Mouse (Mus musculus) forebrain, postnatal 0 days (tissue): ENCODE measurements around the gene A4galt. TPM values are rescaled to one million over a fixed set of nuclear protein-coding genes. Genes with fewer than 3 reads are reported as not detected.

ENCODE experiments used
- ATAC-seq: fragments of 200-750 bp; cut with Nextera tagmentation; 2 replicates; pipeline ENCODE4 v1.8.0; 2017; ENCODE audit warnings: mild to moderate bottlenecking, moderate library complexity
- DNase-seq: peaks from one replicate; pipeline ENCODE4 v3.0.0-alpha.2; 2015
- H3K27ac ChIP-seq: fragments of 300-500 bp; sonication (generic); 2 replicates; pipeline ENCODE4 v1.5.1; 2014; ENCODE audit warnings: low read depth, mild to moderate bottlenecking, antibody characterized with exemption, low read length, moderate library complexity, mixed read lengths
- H3K27me3 ChIP-seq: fragments of 300-500 bp; sonication (generic); 2 replicates; pipeline ENCODE4 v1.6.1; 2014; ENCODE audit warnings: mild to moderate bottlenecking, low read length, mixed read lengths; ENCODE audit not compliant: insufficient read depth
- H3K36me3 ChIP-seq: fragments of 300-500 bp; sonication (generic); 2 replicates; pipeline ENCODE4 v1.6.1; 2014; ENCODE audit warnings: mild to moderate bottlenecking, moderate library complexity; ENCODE audit not compliant: insufficient read depth
- H3K4me1 ChIP-seq: fragments of 300-500 bp; sonication (generic); 2 replicates; pipeline ENCODE4 v1.6.1; 2014; ENCODE audit warnings: antibody characterized with exemption; ENCODE audit not compliant: insufficient read depth
- H3K4me2 ChIP-seq: fragments of 300-500 bp; sonication (generic); 2 replicates; pipeline ENCODE4 v1.6.1; 2014; ENCODE audit warnings: low read depth, mild to moderate bottlenecking, moderate library complexity
- H3K4me3 ChIP-seq: fragments of 300-500 bp; sonication (generic); 2 replicates; pipeline ENCODE4 v1.5.1; 2014; ENCODE audit warnings: low read depth, low read length, mixed read lengths
- H3K9ac ChIP-seq: fragments of 300-500 bp; sonication (generic); 2 replicates; pipeline ENCODE4 v1.6.1; 2014; ENCODE audit warnings: mild to moderate bottlenecking
- H3K9me3 ChIP-seq: fragments of 300-500 bp; sonication (generic); 2 replicates; pipeline ENCODE4 v1.6.1; 2016; ENCODE audit warnings: low read length
- CTCF ChIP-seq: sonication (generic); IDR thresholded peaks from 2 replicates; pipeline ENCODE4 v1.5.1; 2016; ENCODE audit warnings: antibody characterized with exemption, control low read depth, low read depth
- WGBS: fragments of 180-500 bp; shearing (Covaris S2); extraction: QIAGEN DNeasy Blood & Tissue Kit; methylation state at CpG from one replicate; pipeline ENCODE4 v1.1.7; 2014; 5-methylcytosine and 5-hydroxymethylcytosine counted together
- polyA plus RNA-seq: library from polyadenylated mRNA; unstranded; fragments of >200 nt; fragmentation: Nextera tagmentation; extraction: Ambion mirVana; gene quantifications from 2 replicates; pipeline ENCODE4 v1.2.1, GENCODE M21; 2015
- total RNA-seq: library from RNA; depleted of rRNA; stranded (reverse); fragments of >200 nt; gene quantifications from 2 replicates; pipeline ENCODE4 v1.2.3, GENCODE M21; 2014

A4galt gene
- total and polyA plus RNA-seq, 2 experiments from 2014 or later, result 4.9 to 11.6 TPM

DNA sequence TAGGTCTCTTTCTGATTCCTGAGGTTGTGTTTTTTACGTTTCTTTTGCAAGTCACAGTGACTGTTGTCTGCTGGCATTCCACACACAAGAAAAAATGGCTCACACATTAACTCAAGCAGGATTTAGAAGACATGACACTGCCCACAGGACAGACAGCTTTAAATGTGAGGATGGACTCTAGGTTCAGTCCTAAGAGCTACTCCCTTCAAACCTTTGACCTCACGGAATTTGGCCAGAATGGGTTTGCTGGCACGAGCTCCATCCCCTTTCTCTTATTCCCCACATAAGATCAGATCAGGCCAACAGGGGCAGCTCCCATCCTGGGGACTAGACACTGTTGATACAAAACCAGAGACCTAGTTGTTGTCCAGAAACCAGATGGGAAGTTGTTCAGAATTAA, 10.1 kb downstream of the A4galt start:
- ATAC-seq, result no peak
- no peaks in the 10 kb centered on the region for H3K4me1 ChIP-seq
- H3K27me3 ChIP-seq, result no peaks in the 10 kb centered on the region
- no peak overlapping the region for H3K27ac ChIP-seq
- no peaks in the 10 kb centered on the region for H3K36me3 ChIP-seq
- WGBS, result 79% methylated on average over 3 of the region's 3 CpGs
- TF ChIP-seq CTCF, result no peak
- no peak overlapping the region for H3K4me3 ChIP-seq
- H3K4me2 ChIP-seq, result no peak overlapping the region
- H3K9ac ChIP-seq, result no peak overlapping the region
- no peaks in the 10 kb centered on the region for H3K9me3 ChIP-seq
- DNase-seq, result no peak

DNA sequence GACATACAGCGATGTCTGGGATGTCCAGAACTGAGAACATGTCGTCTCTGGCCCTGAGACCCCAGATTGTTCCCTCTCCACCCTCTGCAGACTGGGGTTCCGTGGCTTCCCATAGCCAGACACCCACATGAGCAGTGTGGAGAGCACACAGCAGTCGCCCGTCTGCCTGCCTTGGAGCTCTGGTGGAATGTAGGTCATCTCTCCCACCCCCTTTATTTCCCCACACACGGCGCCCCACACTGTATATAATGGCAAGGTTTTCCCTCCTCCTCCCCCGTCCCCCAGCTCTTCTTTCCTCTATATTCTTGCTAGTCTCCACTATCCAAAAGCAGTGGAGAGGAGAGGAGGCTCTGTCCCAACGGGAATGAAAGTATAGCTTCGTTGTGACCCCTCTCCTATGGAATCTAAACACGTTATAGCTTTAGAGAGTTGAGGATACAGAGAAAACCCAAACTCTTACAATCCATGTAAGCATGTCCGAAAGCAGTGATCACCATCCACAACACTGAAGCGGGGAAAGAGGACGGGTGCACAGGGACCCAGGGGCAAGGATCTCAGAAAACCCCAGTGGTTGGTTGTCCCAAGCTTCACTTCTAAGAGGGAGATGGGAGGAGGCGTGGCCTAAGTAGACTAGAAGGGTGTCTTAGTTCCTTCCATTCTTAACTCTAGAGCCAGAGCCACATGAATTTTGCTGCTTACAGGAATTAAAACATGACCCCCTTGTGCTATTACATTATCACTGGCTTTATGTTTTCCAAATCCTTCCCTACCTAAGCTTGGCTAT, 13.9 kb downstream of the A4galt start:
- no peak for TF ChIP-seq CTCF
- no peak for ATAC-seq
- Histone ChIP-seq H3K36me3 (no peaks in the 10 kb centered on the region), H3K9me3 (no peaks in the 10 kb centered on the region), H3K4me3 (no peak overlapping the region), H3K4me1 (no peaks in the 10 kb centered on the region), H3K4me2 (no peak overlapping the region), H3K27ac (no peak overlapping the region), H3K27me3 (no peaks in the 10 kb centered on the region), H3K9ac (no peak overlapping the region)
- DNase-seq, result no peak
- WGBS, result 66% methylated on average over 15 of the region's 15 CpGs

DNA sequence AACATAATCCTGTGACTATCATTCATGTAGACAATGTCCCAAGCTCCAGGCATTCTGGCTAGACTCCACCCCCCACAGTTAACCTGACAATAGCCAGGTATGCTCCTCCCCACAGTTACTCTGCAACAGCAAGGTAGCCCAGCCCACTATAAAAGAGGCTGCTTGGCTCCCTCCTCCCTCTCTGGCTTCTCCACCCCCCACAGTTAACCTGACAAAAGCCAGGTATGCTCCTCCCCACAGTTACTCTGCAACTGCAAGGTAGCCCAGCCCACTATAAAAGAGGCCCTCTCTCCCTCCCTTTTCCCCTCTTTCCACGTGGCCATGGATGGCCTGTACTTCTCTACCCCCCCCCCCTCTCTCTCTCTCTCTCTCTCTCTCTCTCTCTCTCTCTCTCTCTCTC, 14.8 kb downstream of the A4galt start:
- no peaks in the 10 kb centered on the region for H3K36me3 ChIP-seq
- ATAC-seq (no peak), DNase-seq (no peak)
- no peak overlapping the region for H3K4me3 ChIP-seq
- H3K4me1 ChIP-seq, result no peaks in the 10 kb centered on the region
- no peaks in the 10 kb centered on the region for H3K9me3 ChIP-seq
- H3K27me3 ChIP-seq, result no peaks in the 10 kb centered on the region
- TF ChIP-seq CTCF, result no peak
- WGBS, result 0% methylated on average over 1 of the region's 1 CpGs
- H3K4me2 ChIP-seq, result no peak overlapping the region
- H3K27ac ChIP-seq, result no peak overlapping the region
- no peak overlapping the region for H3K9ac ChIP-seq

DNA sequence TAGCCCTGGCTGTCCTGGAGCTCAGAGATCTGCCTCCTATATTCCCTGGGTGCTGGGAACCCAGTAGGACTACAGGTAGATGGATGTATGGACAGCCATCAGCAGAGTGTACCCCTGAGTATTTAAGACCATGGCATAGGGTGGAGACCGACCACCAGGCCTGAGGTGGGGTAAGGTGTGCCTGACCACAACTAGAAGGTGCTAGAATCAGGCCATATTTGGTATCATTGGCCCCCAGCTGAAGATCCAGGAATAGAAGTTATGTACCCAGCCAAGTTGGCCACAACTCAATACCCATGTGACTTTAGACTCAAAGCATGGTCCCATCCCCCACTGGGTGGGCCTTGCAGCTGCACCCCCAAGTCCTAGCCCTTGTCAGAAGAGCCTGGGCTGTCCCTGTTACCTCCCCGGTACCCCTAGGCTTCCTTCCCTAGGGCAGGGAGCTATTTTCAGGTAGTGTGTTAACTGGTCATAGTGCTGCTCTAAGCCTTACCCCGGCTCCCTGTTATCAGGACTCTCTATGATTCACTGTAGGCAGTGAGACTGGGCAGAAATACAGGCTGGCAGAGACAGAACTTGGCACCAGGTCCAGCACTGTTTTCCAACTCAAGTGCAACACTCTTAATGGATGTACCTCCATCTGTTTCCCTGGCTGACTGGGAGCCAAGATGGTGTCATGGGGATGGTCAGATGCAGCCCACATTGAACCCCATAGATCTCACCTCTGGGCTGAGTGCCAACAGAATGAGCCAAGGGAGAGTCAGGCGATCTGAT, 18.2 kb downstream of the A4galt start:
- Histone ChIP-seq H3K9ac (no peak overlapping the region), H3K4me1 (no peaks in the 10 kb centered on the region), H3K36me3 (no peaks in the 10 kb centered on the region), H3K4me2 (no peak overlapping the region), H3K4me3 (no peak overlapping the region), H3K27me3 (no peaks in the 10 kb centered on the region), H3K9me3 (no peaks in the 10 kb centered on the region), H3K27ac (no peak overlapping the region)
- TF ChIP-seq CTCF, result no peak
- WGBS, result 62% methylated on average over 4 of the region's 4 CpGs
- DNase-seq (peak; percentile 78), ATAC-seq (peak; percentile 45; the same call in 1 of the 2 replicates)

DNA sequence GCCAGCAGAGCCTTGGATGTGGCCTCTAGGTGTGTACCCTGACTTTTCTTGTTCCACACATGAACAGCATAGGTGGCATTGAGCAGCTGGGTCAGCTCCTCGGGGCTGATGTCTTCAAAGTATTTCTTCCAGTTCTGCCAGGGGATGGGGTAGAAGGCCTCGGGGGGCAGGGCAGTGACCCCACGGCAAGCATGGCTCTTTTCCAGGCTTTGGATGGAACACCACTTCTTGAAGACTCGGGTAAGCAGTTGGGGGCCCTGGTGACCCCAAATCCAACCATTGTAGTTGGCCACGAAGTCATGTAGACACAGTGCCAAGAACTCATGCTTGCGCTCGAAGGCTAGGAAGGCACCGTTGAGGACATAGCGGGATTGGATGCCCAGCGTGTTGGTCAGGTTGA, 24.0 kb downstream of the A4galt start:
- no peak overlapping the region for H3K4me2 ChIP-seq
- WGBS, result 92% methylated on average over 10 of the region's 10 CpGs
- ATAC-seq, result no peak
- no peaks in the 10 kb centered on the region for H3K36me3 ChIP-seq
- H3K27me3 ChIP-seq, result no peaks in the 10 kb centered on the region
- peaks cover 7% of the 10 kb centered on the region; the same call in 1 of the 2 replicates for H3K4me1 ChIP-seq
- H3K9ac ChIP-seq, result no peak overlapping the region
- no peaks in the 10 kb centered on the region for H3K9me3 ChIP-seq
- no peak for DNase-seq
- no peak overlapping the region for H3K4me3 ChIP-seq
- no peak for TF ChIP-seq CTCF
- H3K27ac ChIP-seq, result no peak overlapping the region

DNA sequence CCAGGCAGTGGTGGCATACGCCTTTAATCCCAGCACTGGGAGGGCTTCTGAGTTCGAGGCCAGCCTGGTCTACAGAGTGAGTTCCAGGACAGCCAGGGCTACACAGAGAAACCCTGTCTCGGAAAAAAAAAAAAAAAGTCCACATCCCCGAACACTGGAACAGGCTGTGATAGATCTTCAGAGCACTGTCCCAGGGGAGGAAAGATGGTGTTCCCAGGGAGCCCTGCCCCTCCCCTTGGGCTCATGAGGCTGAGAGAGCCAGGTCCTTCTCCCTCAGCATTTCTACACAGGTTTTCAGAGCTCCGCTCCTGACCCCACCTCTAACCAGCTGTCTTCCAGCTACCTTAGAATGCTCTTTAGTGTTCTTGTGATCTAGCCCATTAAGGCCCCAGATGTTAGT, 24.7 kb downstream of the A4galt start:
- no peak overlapping the region for H3K27ac ChIP-seq
- no peak overlapping the region for H3K4me2 ChIP-seq
- no peak overlapping the region for H3K4me3 ChIP-seq
- no peak for TF ChIP-seq CTCF
- no peak overlapping the region for H3K9ac ChIP-seq
- H3K4me1 ChIP-seq, result peaks cover 7% of the 10 kb centered on the region; the same call in 1 of the 2 replicates
- no peaks in the 10 kb centered on the region for H3K9me3 ChIP-seq
- H3K27me3 ChIP-seq, result no peaks in the 10 kb centered on the region
- ATAC-seq (no peak), DNase-seq (no peak)
- WGBS, result 91% methylated on average over 5 of the region's 5 CpGs
- H3K36me3 ChIP-seq, result no peaks in the 10 kb centered on the region
